Mouse (Mus musculus) frontal cortex, postnatal 36 days (tissue): ENCODE measurements at regions not wholly inside any gene's neighbourhood (a gene's known extent, or its start where the extent isn't known, plus 50 kb on each side); places are given as distances from the start of the nearest gene placed in this dataset.

Experiments
- DNase-seq, 2 experiments: peaks; one replicate each; pipeline ENCODE4 v3.0.0; 2022; ENCODE audit warnings: low spot score in 2 of 2

- DNase-seq = no peak
Observed at GRCm38 (mm10) chr12:35314035-35314434, 220.8 kb downstream of the Ahr start.

- DNase-seq = no peak
Observed at GRCm38 (mm10) chr12:35313191-35313925, 221.5 kb downstream of the Ahr start.

GRCm38 (mm10) chr12:35308537-35308936 lies 226.3 kb downstream of the Ahr start:
- DNase-seq = no peak

GRCm38 (mm10) chr12:35303764-35304717 lies 230.8 kb downstream of the Ahr start:
- no peak for DNase-seq

GRCm38 (mm10) chr12:35303188-35303587 lies 231.7 kb downstream of the Ahr start:
- DNase-seq = no peak

- DNase-seq = no peak
Observed at GRCm38 (mm10) chr12:35294668-35295067, 240.2 kb downstream of the Ahr start.

GRCm38 (mm10) chr12:35293566-35293965 lies 241.3 kb downstream of the Ahr start:
- DNase-seq = no peak

GRCm38 (mm10) chr12:35291941-35292341 lies 242.9 kb downstream of the Ahr start:
- DNase-seq = no peak

GRCm38 (mm10) chr12:35287974-35288373 lies 241.0 kb downstream of the Snx13 start:
- DNase-seq = no peak

GRCm38 (mm10) chr12:35287570-35287969 lies 240.6 kb downstream of the Snx13 start:
- DNase-seq = no peak

- DNase-seq = no peak
Observed at GRCm38 (mm10) chr12:35286974-35287553, 240.1 kb downstream of the Snx13 start.

GRCm38 (mm10) chr12:35284345-35284744 lies 237.4 kb downstream of the Snx13 start:
- DNase-seq = no peak

GRCm38 (mm10) chr12:35283925-35284324 lies 236.9 kb downstream of the Snx13 start:
- DNase-seq = no peak

GRCm38 (mm10) chr12:35283407-35283806 lies 236.4 kb downstream of the Snx13 start:
- no peak for DNase-seq

- DNase-seq = no peak
Observed at GRCm38 (mm10) chr12:35269465-35269864, 222.5 kb downstream of the Snx13 start.

- DNase-seq = no peak
Observed at GRCm38 (mm10) chr12:35268006-35268405, 221.0 kb downstream of the Snx13 start.

- DNase-seq = no peak
Observed at GRCm38 (mm10) chr12:35267023-35267654, 220.2 kb downstream of the Snx13 start.

GRCm38 (mm10) chr12:35259781-35260180 lies 212.8 kb downstream of the Snx13 start:
- no peak for DNase-seq

GRCm38 (mm10) chr12:35255723-35256401 lies 208.9 kb downstream of the Snx13 start:
- no peak for DNase-seq

GRCm38 (mm10) chr12:35248476-35248875 lies 201.5 kb downstream of the Snx13 start:
- DNase-seq = no peak
